Comparison of ENCODE assay signal across 22 mouse cellular contexts in genomic region chr4:141423288-141423687, GRCm38 (mm10). TPM values are rescaled to one million over a fixed set of nuclear protein-coding genes. Genes with fewer than 3 reads are reported as not detected.
DNase-seq lines count a peak whose midpoint lies in the region; ATAC-seq and TF ChIP-seq lines count a peak whose summit lies in the region.
"Had no signal": no experiment of that assay in that cellular context is flagged by ENCODE, and none has a peak within 500 bp of the region (broad histone marks: within the 10 kb centered on the region; RNA-seq: fewer than 3 reads in every experiment).

No protein-coding gene starts in this region.

- no peak for ATAC-seq in heart, postnatal 0 days (ENCODE audit: insufficient read depth, low read depth)
- no peak for ATAC-seq in midbrain, embryonic 14.5 days (ENCODE audit: low FRiP score, low TSS enrichment)
- ATAC-seq in forebrain, embryonic 11.5 days (replicated peaks; ENCODE audit: low FRiP score) = no peak
- ATAC-seq: forebrain, embryonic 13.5 days; midbrain, embryonic 16.5 days had no signal

- no peak for TF ChIP-seq CTCF in embryonic fibroblast, embryonic 13.5 days (IDR thresholded peaks at IDR 0.05; ENCODE audit: borderline replicate concordance, insufficient read depth, low read length)
- TF ChIP-seq CTCF in heart, postnatal 0 days (IDR thresholded peaks at IDR 0.05; ENCODE audit: low read depth) = no peak

- peaks cover 20% of the 10 kb centered on the region for H3K4me1 ChIP-seq in embryonic fibroblast, embryonic 13.5 days (ENCODE audit: control insufficient read depth, insufficient read depth, low read length)
- H3K4me1 ChIP-seq in heart, postnatal 0 days (ENCODE audit: control insufficient read depth, insufficient read depth) = peaks cover 33% of the 10 kb centered on the region
- H3K4me1 ChIP-seq in midbrain, embryonic 14.5 days (ENCODE audit: control insufficient read depth, insufficient read depth, low read length) = 0 out of 2 replicates have a peak, but pooled peaks cover 6% of the 10 kb centered on the region
- H3K4me1 ChIP-seq in forebrain, embryonic 11.5 days (replicated peaks; ENCODE audit: control insufficient read depth, insufficient read depth, low read length) = peaks cover 6% of the 10 kb centered on the region; the same call in 1 of the 2 replicates

- H3K9ac ChIP-seq in heart, postnatal 0 days (replicated peaks; ENCODE audit: low read depth, low read length) = peak overlapping the region; percentile 99
- H3K9ac ChIP-seq in midbrain, embryonic 14.5 days (replicated peaks; ENCODE audit: low read length) = no peak overlapping the region
- no peak overlapping the region for H3K9ac ChIP-seq in forebrain, embryonic 11.5 days (ENCODE audit: low read length)
- H3K9ac ChIP-seq: embryonic facial prominence, embryonic 15.5 days; forebrain, embryonic 13.5 days; lung, embryonic 15.5 days had no signal

- TF ChIP-seq POLR2A in embryonic fibroblast, embryonic 13.5 days (IDR thresholded peaks at IDR 0.05; ENCODE audit: low read depth, low read length) = no peak

- H3K9me3 ChIP-seq in heart, postnatal 0 days (replicated peaks; ENCODE audit: control insufficient read depth, low read length) = no peaks in the 10 kb centered on the region
- no peaks in the 10 kb centered on the region for H3K9me3 ChIP-seq in midbrain, embryonic 14.5 days (ENCODE audit: control insufficient read depth, low read length)
- no peaks in the 10 kb centered on the region for H3K9me3 ChIP-seq in forebrain, embryonic 11.5 days (ENCODE audit: control insufficient read depth, low read length)
- H3K9me3 ChIP-seq: embryonic facial prominence, embryonic 15.5 days; forebrain, embryonic 13.5 days; lung, embryonic 15.5 days; megakaryocyte, embryonic 14.5 days had no signal

- peaks cover 16% of the 10 kb centered on the region for H3K36me3 ChIP-seq in heart, postnatal 0 days (replicated peaks; ENCODE audit: control insufficient read depth, insufficient read depth, low read length)
- H3K36me3 ChIP-seq in midbrain, embryonic 14.5 days (ENCODE audit: control insufficient read depth, insufficient read depth, low read length) = no peaks in the 10 kb centered on the region
- H3K36me3 ChIP-seq in forebrain, embryonic 11.5 days (ENCODE audit: control insufficient read depth, insufficient read depth, low read length) = no peaks in the 10 kb centered on the region
- H3K36me3 ChIP-seq: embryonic facial prominence, embryonic 15.5 days; lung, embryonic 15.5 days had no signal

- peak; percentile 68 to 69 for DNase-seq in heart, adult 18-20 months
- no peak for DNase-seq in heart, adult 8-10 months (ENCODE audit: low spot score)
- DNase-seq in 3134 (ENCODE audit: extremely low read depth, insufficient read length, low spot score) = peak; percentile 29
- peak; percentile 28 for DNase-seq in heart, postnatal 0 days (ENCODE audit: low spot score)
- DNase-seq in midbrain, embryonic 14.5 days = no peak
- no peak for DNase-seq in spleen, adult 12 weeks (ENCODE audit: low spot score)
- DNase-seq in forebrain, embryonic 11.5 days (ENCODE audit: low spot score) = no peak
- DNase-seq: cerebellum, adult 9-11 months; kidney, adult 9 months; layer of hippocampus, postnatal 36 days; left cerebral cortex, postnatal 4 days; thymus, adult 2 months had no signal

- H3K4me2 ChIP-seq in heart, postnatal 0 days (ENCODE audit: low read depth, low read length) = peak overlapping the region; percentile 77
- H3K4me2 ChIP-seq in midbrain, embryonic 14.5 days (ENCODE audit: low read length) = no peak overlapping the region
- H3K4me2 ChIP-seq in forebrain, embryonic 11.5 days (ENCODE audit: low read depth, low read length, severe bottlenecking) = no peak overlapping the region
- H3K4me2 ChIP-seq: embryonic facial prominence, embryonic 15.5 days; forebrain, embryonic 13.5 days; liver, embryonic 11.5 days; lung, embryonic 15.5 days had no signal

- no peak for TF ChIP-seq EP300 in heart, postnatal 0 days (IDR thresholded peaks at IDR 0.05; ENCODE audit: low read depth)

- WGBS in heart, postnatal 0 days = 39% methylated on average over 5 of the region's 5 CpGs
- WGBS in midbrain, embryonic 14.5 days = 81% methylated on average over 5 of the region's 5 CpGs
- WGBS in forebrain, embryonic 11.5 days = 78% methylated on average over 5 of the region's 5 CpGs

- H3K4me3 ChIP-seq in embryonic fibroblast, embryonic 13.5 days (ENCODE audit: insufficient read depth, low read length) = no peak overlapping the region
- peak overlapping the region; percentile 83 for H3K4me3 ChIP-seq in heart, postnatal 0 days (ENCODE audit: low read depth, low read length)
- H3K4me3 ChIP-seq in midbrain, embryonic 14.5 days (replicated peaks; ENCODE audit: low read depth, low read length) = no peak overlapping the region
- H3K4me3 ChIP-seq in forebrain, embryonic 11.5 days (ENCODE audit: low read depth, low read length) = no peak overlapping the region
- H3K4me3 ChIP-seq: embryonic facial prominence, embryonic 15.5 days; forebrain, embryonic 13.5 days; lung, embryonic 15.5 days had no signal

- peak overlapping the region; percentile 15; the same call in 1 of the 2 replicates for H3K27ac ChIP-seq in embryonic fibroblast, embryonic 13.5 days (ENCODE audit: insufficient read depth, low read length)
- H3K27ac ChIP-seq in heart, postnatal 0 days (ENCODE audit: low read depth) = peak overlapping the region; percentile 99
- H3K27ac ChIP-seq in midbrain, embryonic 14.5 days (replicated peaks; ENCODE audit: low read depth, low read length) = no peak overlapping the region
- no peak overlapping the region for H3K27ac ChIP-seq in forebrain, embryonic 11.5 days (ENCODE audit: low read depth, low read length)
- H3K27ac ChIP-seq: embryonic facial prominence, embryonic 15.5 days; forebrain, embryonic 13.5 days; lung, embryonic 15.5 days had no signal

- H3K27me3 ChIP-seq in heart, postnatal 0 days (ENCODE audit: control insufficient read depth, insufficient read depth, low read length) = no peaks in the 10 kb centered on the region
- 0 out of 2 replicates have a peak, but pooled peaks cover 4% of the 10 kb centered on the region for H3K27me3 ChIP-seq in midbrain, embryonic 14.5 days (ENCODE audit: control insufficient read depth, insufficient read depth, low read length)
- H3K27me3 ChIP-seq in forebrain, embryonic 11.5 days (ENCODE audit: control insufficient read depth, insufficient read depth, low read length) = peaks cover 2% of the 10 kb centered on the region; the same call in 1 of the 2 replicates

RNA-seq across cellular contexts. Expression of gene Hspb7, which starts 2.7 kb away (rescaled TPM):
- total RNA-seq in heart, adult 18-20 months (2021) = 1,000 to 10,000 TPM; 1,275 to 1,343 TPM
- total RNA-seq in heart, adult 8-10 months (2022) = 1,000 to 10,000 TPM; 1,512 to 1,942 (median 1,609) TPM
- polyA plus RNA-seq in embryonic fibroblast, embryonic 13.5 days (2011; ENCODE audit: insufficient read length, low read depth, missing spikeins) = 1.2 and 1.9 TPM in 2 replicates
- total RNA-seq in heart, postnatal 0 days (2014; rRNA removed; ENCODE audit: low replicate concordance) = 556 and 673 TPM in 2 replicates
- 195 and 203 TPM in 2 replicates for polyA plus RNA-seq in heart, postnatal 0 days (2015; fragmentation: Nextera tagmentation; extraction: Ambion mirVana)
- not detected in 2 replicates for polyA plus RNA-seq in midbrain, embryonic 14.5 days (2014; fragmentation: Nextera tagmentation; extraction: Ambion mirVana)
- not detected in 2 replicates for polyA plus RNA-seq in forebrain, embryonic 11.5 days (2014; fragmentation: Nextera tagmentation; extraction: Ambion mirVana)
- total RNA-seq: layer of hippocampus, postnatal 36 days; left cerebral cortex, postnatal 4 days had no signal
- polyA plus RNA-seq: forebrain, embryonic 13.5 days; midbrain, embryonic 16.5 days had no signal

RNA-seq across cellular contexts. Expression of gene Clcnkb, which starts 7.5 kb away (rescaled TPM):
- total RNA-seq in heart, adult 18-20 months (2021) = under 1 TPM; 0.36 to 0.57 TPM
- total RNA-seq in heart, adult 8-10 months (2022) = 1 to 10 TPM in 1 of 4 experiments, under 1 TPM in 3; 0.33 to 1.5 (median 0.59) TPM
- not detected in 2 replicates for polyA plus RNA-seq in embryonic fibroblast, embryonic 13.5 days (2011; ENCODE audit: insufficient read length, low read depth, missing spikeins)
- total RNA-seq in heart, postnatal 0 days (2014; rRNA removed; ENCODE audit: low replicate concordance) = 0.23 and 0.65 TPM in 2 replicates
- 0.58 and 0.87 TPM in 2 replicates for polyA plus RNA-seq in heart, postnatal 0 days (2015; fragmentation: Nextera tagmentation; extraction: Ambion mirVana)
- not detected in 2 replicates for polyA plus RNA-seq in midbrain, embryonic 14.5 days (2014; fragmentation: Nextera tagmentation; extraction: Ambion mirVana)
- not detected in 2 replicates for polyA plus RNA-seq in forebrain, embryonic 11.5 days (2014; fragmentation: Nextera tagmentation; extraction: Ambion mirVana)
- total RNA-seq: hematopoietic stem cell, adult 5-6 weeks; layer of hippocampus, postnatal 36 days; left cerebral cortex, postnatal 4 days had no signal
- polyA plus RNA-seq: embryonic facial prominence, embryonic 15.5 days; forebrain, embryonic 13.5 days; liver, embryonic 11.5 days; lung, embryonic 15.5 days; midbrain, embryonic 16.5 days had no signal

RNA-seq across cellular contexts. Expression of gene Srarp, which starts 12.6 kb away (rescaled TPM):
- 1 to 10 TPM; 1.2 TPM for total RNA-seq in heart, adult 18-20 months (2021)
- total RNA-seq in heart, adult 8-10 months (2022) = 1 to 10 TPM in 1 of 4 experiments, under 1 TPM in 3; 0.82 to 1.5 (median 0.93) TPM
- polyA plus RNA-seq in embryonic fibroblast, embryonic 13.5 days (2011; ENCODE audit: insufficient read length, low read depth, missing spikeins) = not detected in 2 replicates
- not detected in 2 replicates for total RNA-seq in heart, postnatal 0 days (2014; rRNA removed; ENCODE audit: low replicate concordance)
- not detected in 2 replicates for polyA plus RNA-seq in heart, postnatal 0 days (2015; fragmentation: Nextera tagmentation; extraction: Ambion mirVana)
- 0.24 and 0.74 TPM in 2 replicates for polyA plus RNA-seq in midbrain, embryonic 14.5 days (2014; fragmentation: Nextera tagmentation; extraction: Ambion mirVana)
- not detected in 2 replicates for polyA plus RNA-seq in forebrain, embryonic 11.5 days (2014; fragmentation: Nextera tagmentation; extraction: Ambion mirVana)
- total RNA-seq: adrenal gland, postnatal 4 days; hematopoietic stem cell, adult 5-6 weeks had no signal
- polyA plus RNA-seq: embryonic facial prominence, embryonic 15.5 days; forebrain, embryonic 13.5 days; liver, embryonic 11.5 days; lung, embryonic 15.5 days had no signal

RNA-seq across cellular contexts. Expression of gene Zbtb17, which starts 21.2 kb away (rescaled TPM):
- total RNA-seq in heart, adult 18-20 months (2021) = 10 to 100 TPM; 25.5 to 26.5 TPM
- total RNA-seq in heart, adult 8-10 months (2022) = 10 to 100 TPM; 24.8 to 28.4 (median 26.5) TPM
- 14.4 and 15.1 TPM in 2 replicates for polyA plus RNA-seq in embryonic fibroblast, embryonic 13.5 days (2011; ENCODE audit: insufficient read length, low read depth, missing spikeins)
- total RNA-seq in heart, postnatal 0 days (2014; rRNA removed; ENCODE audit: low replicate concordance) = 28.1 and 32.7 TPM in 2 replicates
- polyA plus RNA-seq in heart, postnatal 0 days (2015; fragmentation: Nextera tagmentation; extraction: Ambion mirVana) = 16.2 and 18.1 TPM in 2 replicates
- polyA plus RNA-seq in midbrain, embryonic 14.5 days (2014; fragmentation: Nextera tagmentation; extraction: Ambion mirVana) = 42.0 and 49.2 TPM in 2 replicates
- polyA plus RNA-seq in forebrain, embryonic 11.5 days (2014; fragmentation: Nextera tagmentation; extraction: Ambion mirVana) = 50.8 and 55.7 TPM in 2 replicates

RNA-seq across cellular contexts. Expression of gene Clcnka, which starts 24.8 kb away (rescaled TPM):
- not detected for total RNA-seq in heart, adult 18-20 months (2021)
- not detected for total RNA-seq in heart, adult 8-10 months (2022)
- not detected in 2 replicates for polyA plus RNA-seq in embryonic fibroblast, embryonic 13.5 days (2011; ENCODE audit: insufficient read length, low read depth, missing spikeins)
- total RNA-seq in heart, postnatal 0 days (2014; rRNA removed; ENCODE audit: low replicate concordance) = not detected in 2 replicates
- not detected in 2 replicates for polyA plus RNA-seq in heart, postnatal 0 days (2015; fragmentation: Nextera tagmentation; extraction: Ambion mirVana)
- 0.11 TPM in 1 of 2 replicates, not detected in the other for polyA plus RNA-seq in midbrain, embryonic 14.5 days (2014; fragmentation: Nextera tagmentation; extraction: Ambion mirVana)
- polyA plus RNA-seq in forebrain, embryonic 11.5 days (2014; fragmentation: Nextera tagmentation; extraction: Ambion mirVana) = 0.17 TPM in 1 of 2 replicates, not detected in the other
- total RNA-seq: hematopoietic stem cell, adult 5-6 weeks; layer of hippocampus, postnatal 36 days had no signal
- polyA plus RNA-seq: urinary bladder, adult 2 months had no signal

Comparison
In these comparisons a context has a peak if more than half of its experiments do, and no peak if none do; other contexts are left out.
1. DNase-seq: peak in heart, adult 18-20 months (2 of 2), 3134 (single experiment) and heart, postnatal 0 days (single experiment); none in heart, adult 8-10 months (single experiment), midbrain, embryonic 14.5 days (single experiment), spleen, adult 12 weeks (single experiment) and forebrain, embryonic 11.5 days (single experiment).
2. H3K27ac ChIP-seq: peak in embryonic fibroblast, embryonic 13.5 days (single experiment) and heart, postnatal 0 days (single experiment); none in midbrain, embryonic 14.5 days (single experiment) and forebrain, embryonic 11.5 days (single experiment).
3. RNA of gene Hspb7, which starts 2.7 kb away (polyA plus RNA-seq): 195 to 203 TPM in heart, postnatal 0 days; 1.2 to 1.9 TPM in embryonic fibroblast, embryonic 13.5 days, not detected in midbrain, embryonic 14.5 days and not detected in forebrain, embryonic 11.5 days; every median in the first group is over 10 times any median in the second.